Mouse (Mus musculus) limb, embryonic 14.5 days (tissue): ENCODE measurements around the gene Prb1. TPM values are rescaled to one million over a fixed set of nuclear protein-coding genes. Genes with fewer than 3 reads are reported as not detected.
"Not testable (repeated sequence)": the region's sequence is repeated elsewhere in the genome, so short reads cannot be mapped to it uniquely, and the experiment has no call there.

Experiments used
- ATAC-seq: fragments of 200-750 bp; cut with Nextera tagmentation; 2 replicates; pipeline ENCODE4 v1.8.0; 2017; ENCODE audit warnings: low read depth, moderate number of reproducible peaks, moderate TSS enrichment; ENCODE audit not compliant: low FRiP score
- DNase-seq: peaks from one replicate; pipeline ENCODE4 v3.0.0-alpha.2; 2015; ENCODE audit warnings: low spot score
- H3K27ac ChIP-seq: fragments of 300-500 bp; sonication (generic); replicated peaks from 2 replicates; pipeline ENCODE4 v1.5.1; 2014; ENCODE audit warnings: low read depth, mild to moderate bottlenecking, low read length, moderate library complexity, mixed read lengths
- H3K27me3 ChIP-seq: fragments of 300-500 bp; sonication (generic); 2 replicates; pipeline ENCODE4 v1.6.1; 2014; ENCODE audit warnings: low read length, mixed read lengths; ENCODE audit not compliant: control insufficient read depth, insufficient read depth
- H3K36me3 ChIP-seq: fragments of 300-500 bp; sonication (generic); 2 replicates; pipeline ENCODE4 v1.6.1; 2014; ENCODE audit warnings: mild to moderate bottlenecking, low read length, moderate library complexity, mixed read lengths; ENCODE audit not compliant: control insufficient read depth, insufficient read depth
- H3K4me1 ChIP-seq: fragments of 300-500 bp; sonication (generic); 2 replicates; pipeline ENCODE4 v1.6.1; 2014; ENCODE audit warnings: antibody characterized with exemption, low read length, mixed read lengths; ENCODE audit not compliant: control insufficient read depth, insufficient read depth
- H3K4me2 ChIP-seq: fragments of 300-500 bp; sonication (generic); replicated peaks from 2 replicates; pipeline ENCODE4 v1.6.1; 2014; ENCODE audit warnings: low read depth, mild to moderate bottlenecking, low read length, moderate library complexity; ENCODE audit not compliant: severe bottlenecking
- H3K4me3 ChIP-seq: fragments of 300-500 bp; sonication (generic); replicated peaks from 2 replicates; pipeline ENCODE4 v1.5.1; 2014; ENCODE audit warnings: low read length
- H3K9ac ChIP-seq: fragments of 300-500 bp; sonication (generic); 2 replicates; pipeline ENCODE4 v1.6.1; 2014; ENCODE audit warnings: mild to moderate bottlenecking, low read depth, low read length, moderate library complexity; ENCODE audit not compliant: severe bottlenecking
- H3K9me3 ChIP-seq: fragments of 300-500 bp; sonication (generic); 2 replicates; pipeline ENCODE4 v1.6.1; 2016; ENCODE audit warnings: low read length; ENCODE audit not compliant: control insufficient read depth
- polyA plus RNA-seq, 2 experiments: library from polyadenylated mRNA; depleted of rRNA in 1 of 2; stranded (reverse) in 1 of 2; unstranded in 1 of 2; fragments of >200 nt; fragmentation: Nextera tagmentation in 1 of 2; extraction: Ambion mirVana in 1 of 2; gene quantifications; 2 replicates each; pipeline versions ENCODE4 v1.2.1 to v1.2.3; 2012 to 2014

Gene Prb1
- polyA plus RNA-seq (2012; rRNA removed) (not detected in 2 replicates), polyA plus RNA-seq (2014; fragmentation: Nextera tagmentation; extraction: Ambion mirVana) (not detected in 2 replicates)

- not testable (repeated sequence) for H3K36me3 ChIP-seq, H3K4me2 ChIP-seq, H3K9ac ChIP-seq, H3K27me3 ChIP-seq, DNase-seq, H3K4me1 ChIP-seq, ATAC-seq, H3K4me3 ChIP-seq, H3K27ac ChIP-seq, H3K9me3 ChIP-seq
Measured at GRCm38 (mm10) chr6:132210421-132210820, at the start of gene Prb1. Gene Prb1, minus strand, starts transcription at chr6:132210521.

Other genes starting within 250 kb of the Prb1 start
- not detected in 2 replicates for gene Prpmp5, start 104.2 kb upstream of the Prb1 start, polyA plus RNA-seq (2012; rRNA removed)
- not detected in 2 replicates for gene Prpmp5, start 104.2 kb upstream of the Prb1 start, polyA plus RNA-seq (2014; fragmentation: Nextera tagmentation; extraction: Ambion mirVana)
- not detected in 2 replicates for gene Gm8882, start 153.6 kb upstream of the Prb1 start, polyA plus RNA-seq (2012; rRNA removed)
- not detected in 2 replicates for gene Gm8882, start 153.6 kb upstream of the Prb1 start, polyA plus RNA-seq (2014; fragmentation: Nextera tagmentation; extraction: Ambion mirVana)